Mouse (Mus musculus): Measurements from ENCODE around the gene Defa17.
"Not testable (repeated sequence)": the region's sequence is repeated elsewhere in the genome, so short reads cannot be mapped to it uniquely, and the experiment has no call there.

The Defa17 gene

GRCm38 (mm10) chr8:21655480-21655879 lies at the start of gene Defa17:
Gene Defa17, plus strand, starts transcription at chr8:21655780.
- in situ Hi-C loops (cut with MboI, MseI) = not testable (repeated sequence)

- in situ Hi-C loops (cut with MboI, MseI) = loop anchor here (5.0 kb wide), 1 partner anchor 366 kb away; no protein-coding TSS in a partner anchor
Measured at GRCm38 (mm10) chr8:21617883-21618282, 37.7 kb upstream of the Defa17 start, which contains the start of gene Defa26. Gene Defa26, plus strand, starts transcription at chr8:21618183.

GRCm38 (mm10) chr8:21665497-21665896 lies 9.9 kb downstream of the Defa17 start, which contains the start of gene Defa34:
Gene Defa34, plus strand, starts transcription at chr8:21665797.
- in situ Hi-C loops (cut with MboI, MseI) = not testable (repeated sequence)

- in situ Hi-C loops (cut with MboI, MseI) = not testable (repeated sequence)
Measured at GRCm38 (mm10) chr8:21703545-21703944, 48.0 kb downstream of the Defa17 start, which contains the start of gene AY761184. Gene AY761184, minus strand, starts transcription at chr8:21703645.
